Mouse (Mus musculus): ENCODE data around the gene Catsper3. TPM values are rescaled to one million over a fixed set of nuclear protein-coding genes. Genes with fewer than 3 reads are reported as not detected.

Catsper3 gene
- total and polyA plus RNA-seq, 3 experiments = not detected

DNA sequence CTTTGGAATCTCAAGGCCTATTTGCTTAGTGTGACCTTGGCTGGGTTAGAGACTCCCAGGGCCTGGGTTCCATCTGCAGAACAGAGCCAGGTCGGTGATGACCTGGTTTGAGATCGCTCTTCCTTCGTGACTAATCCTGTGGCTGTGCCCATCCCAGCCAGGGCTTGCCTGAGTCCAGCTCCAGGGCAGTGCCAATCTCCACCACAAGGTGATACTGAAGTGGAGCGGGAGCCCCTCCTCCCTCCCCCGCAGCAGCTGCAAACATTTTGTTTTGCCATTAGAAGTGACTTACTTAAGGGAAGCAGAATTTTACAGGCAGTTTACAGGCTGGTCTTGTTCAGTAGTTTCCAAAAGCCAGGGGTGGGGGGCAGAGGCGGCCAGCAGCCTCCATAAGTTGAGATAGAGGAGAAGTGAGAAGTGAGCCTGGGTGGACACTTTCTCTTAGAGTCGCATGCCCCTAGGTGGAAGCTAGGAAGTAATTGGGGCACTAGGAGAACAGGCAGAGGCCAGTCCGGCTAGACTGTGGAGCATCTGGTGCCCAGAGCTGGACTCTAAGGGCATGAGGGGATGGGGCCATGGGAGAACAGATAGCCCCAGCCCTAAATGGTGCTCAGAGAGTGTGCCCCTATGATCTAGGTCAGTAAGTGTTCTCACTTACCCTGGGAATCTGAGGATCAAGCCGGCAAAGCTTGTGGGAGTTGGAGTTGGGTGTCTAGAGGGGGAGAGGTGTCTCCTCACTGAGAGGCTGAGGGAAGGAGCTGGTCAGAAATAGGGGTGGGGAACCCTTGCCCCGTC, 40.0 kb downstream of the Catsper3 start:
- Histone ChIP-seq H3K4me3 (ENCODE audit: low read depth, low read length) (no peak overlapping the region), H3K9me3 (replicated peaks) (no peaks in the 10 kb centered on the region), H3K27me3 (ENCODE audit: insufficient read depth, low read length) (peaks cover 38% of the 10 kb centered on the region), H3K36me3 (replicated peaks) (no peaks in the 10 kb centered on the region), H3K4me1 (ENCODE audit: insufficient read depth, low read depth, low read length) (no peaks in the 10 kb centered on the region; the same call in 1 of the 2 replicates)
- TF ChIP-seq POLR2AphosphoS5 (IDR thresholded peaks at IDR 0.05; ENCODE audit: insufficient replicate concordance, low read depth, low read length) (no peak), GATA1 (IDR thresholded peaks at IDR 0.05; ENCODE audit: borderline replicate concordance, low read length) (no peak), GATA2 (IDR thresholded peaks at IDR 0.05; ENCODE audit: borderline replicate concordance, low read depth, low read length) (no peak), CTCF (IDR thresholded peaks at IDR 0.05; ENCODE audit: low read depth, low read length) (no peak), TAL1 (conservative IDR thresholded peaks at IDR 0.05; ENCODE audit: low read depth, low read length) (no peak)
- ATAC-seq (ENCODE audit: extremely low read depth, insufficient number of reproducible peaks, low FRiP score, poor library complexity, severe bottlenecking) (no peak), DNase-seq (ENCODE audit: low spot score) (no peak)

DNA sequence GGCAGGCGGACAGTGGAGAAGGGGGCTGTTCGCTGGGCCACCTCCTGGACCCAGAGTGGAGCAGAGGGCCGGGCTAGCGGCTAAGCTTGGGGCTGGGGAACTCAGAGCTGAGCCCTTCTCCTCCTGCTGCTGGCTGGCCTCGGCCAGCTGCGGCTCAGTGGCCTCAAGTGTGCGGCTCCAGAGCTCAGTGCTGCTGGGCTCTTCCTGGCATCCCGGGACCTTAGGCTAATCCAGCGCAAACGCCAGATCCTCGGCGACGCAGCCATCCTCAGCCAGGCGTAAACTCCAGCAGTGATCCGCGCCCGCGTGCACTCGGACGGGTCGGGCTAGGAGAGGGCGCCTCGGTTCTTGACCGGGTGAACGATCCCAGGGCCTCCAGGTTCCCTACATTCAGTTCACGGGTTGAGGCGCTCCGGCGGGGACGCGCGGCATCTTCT, 40.9 kb downstream of the Catsper3 start:
- no peak overlapping the region for H3K4me3 ChIP-seq (ENCODE audit: low read depth, low read length)
- no peaks in the 10 kb centered on the region; the same call in 1 of the 2 replicates for H3K9me3 ChIP-seq (replicated peaks)
- peaks cover 43% of the 10 kb centered on the region for H3K27me3 ChIP-seq (ENCODE audit: insufficient read depth, low read length)
- DNase-seq (ENCODE audit: low spot score) (no peak), ATAC-seq (ENCODE audit: extremely low read depth, insufficient number of reproducible peaks, low FRiP score, poor library complexity, severe bottlenecking) (no peak)
- TF ChIP-seq GATA1 (IDR thresholded peaks at IDR 0.05; ENCODE audit: borderline replicate concordance, low read length) = no peak
- no peaks in the 10 kb centered on the region for H3K36me3 ChIP-seq (replicated peaks)
- no peaks in the 10 kb centered on the region; the same call in 1 of the 2 replicates for H3K4me1 ChIP-seq (ENCODE audit: insufficient read depth, low read depth, low read length)

DNA sequence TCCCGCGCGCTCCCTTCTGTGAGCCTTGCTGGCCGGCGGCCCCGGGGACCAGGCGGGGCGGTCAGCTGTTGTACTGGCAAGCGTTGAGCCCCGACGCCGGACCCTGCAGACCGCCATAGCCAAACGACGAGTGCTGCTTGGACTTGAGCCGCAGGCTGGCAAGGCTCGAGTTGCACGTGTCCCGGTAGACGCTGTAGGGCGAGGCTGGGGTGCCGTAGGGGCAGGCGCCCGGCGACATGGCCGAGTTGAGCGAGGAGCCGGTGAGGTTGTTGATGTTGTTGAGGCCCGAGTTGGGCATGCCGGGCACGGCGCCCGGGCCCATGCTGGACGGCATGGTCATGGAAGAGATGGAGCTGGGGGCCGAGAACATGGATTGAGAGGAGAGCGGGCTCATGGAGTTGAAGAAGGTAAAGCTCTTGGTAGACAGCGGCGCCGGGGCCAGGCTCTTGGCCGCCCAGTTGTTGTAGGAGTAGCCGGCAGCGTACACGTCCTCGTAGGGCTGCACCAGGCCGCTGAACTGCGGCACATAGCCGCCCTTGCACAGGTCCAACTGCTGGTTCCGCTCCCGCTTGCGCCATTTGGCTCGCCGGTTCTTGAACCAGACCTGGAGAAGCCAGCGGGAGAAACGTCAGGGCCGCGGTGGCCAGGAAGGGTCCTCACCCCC, 41.8 kb downstream of the Catsper3 start:
- TF ChIP-seq POLR2AphosphoS5 (IDR thresholded peaks at IDR 0.05; ENCODE audit: insufficient replicate concordance, low read depth, low read length) (no peak), TAL1 (conservative IDR thresholded peaks at IDR 0.05; ENCODE audit: low read depth, low read length) (no peak), GATA1 (IDR thresholded peaks at IDR 0.05; ENCODE audit: borderline replicate concordance, low read length) (no peak), GATA2 (IDR thresholded peaks at IDR 0.05; ENCODE audit: borderline replicate concordance, low read depth, low read length) (no peak), CTCF (IDR thresholded peaks at IDR 0.05; ENCODE audit: low read depth, low read length) (no peak)
- no peaks in the 10 kb centered on the region; the same call in 1 of the 2 replicates for H3K9me3 ChIP-seq (replicated peaks)
- H3K36me3 ChIP-seq (replicated peaks) = no peaks in the 10 kb centered on the region
- peaks cover 52% of the 10 kb centered on the region for H3K27me3 ChIP-seq (ENCODE audit: insufficient read depth, low read length)
- no peak for ATAC-seq (ENCODE audit: extremely low read depth, insufficient number of reproducible peaks, low FRiP score, poor library complexity, severe bottlenecking)
- no peaks in the 10 kb centered on the region; the same call in 1 of the 2 replicates for H3K4me1 ChIP-seq (ENCODE audit: insufficient read depth, low read depth, low read length)
- no peak overlapping the region for H3K4me3 ChIP-seq (ENCODE audit: low read depth, low read length)
- DNase-seq (ENCODE audit: low spot score) = no peak

DNA sequence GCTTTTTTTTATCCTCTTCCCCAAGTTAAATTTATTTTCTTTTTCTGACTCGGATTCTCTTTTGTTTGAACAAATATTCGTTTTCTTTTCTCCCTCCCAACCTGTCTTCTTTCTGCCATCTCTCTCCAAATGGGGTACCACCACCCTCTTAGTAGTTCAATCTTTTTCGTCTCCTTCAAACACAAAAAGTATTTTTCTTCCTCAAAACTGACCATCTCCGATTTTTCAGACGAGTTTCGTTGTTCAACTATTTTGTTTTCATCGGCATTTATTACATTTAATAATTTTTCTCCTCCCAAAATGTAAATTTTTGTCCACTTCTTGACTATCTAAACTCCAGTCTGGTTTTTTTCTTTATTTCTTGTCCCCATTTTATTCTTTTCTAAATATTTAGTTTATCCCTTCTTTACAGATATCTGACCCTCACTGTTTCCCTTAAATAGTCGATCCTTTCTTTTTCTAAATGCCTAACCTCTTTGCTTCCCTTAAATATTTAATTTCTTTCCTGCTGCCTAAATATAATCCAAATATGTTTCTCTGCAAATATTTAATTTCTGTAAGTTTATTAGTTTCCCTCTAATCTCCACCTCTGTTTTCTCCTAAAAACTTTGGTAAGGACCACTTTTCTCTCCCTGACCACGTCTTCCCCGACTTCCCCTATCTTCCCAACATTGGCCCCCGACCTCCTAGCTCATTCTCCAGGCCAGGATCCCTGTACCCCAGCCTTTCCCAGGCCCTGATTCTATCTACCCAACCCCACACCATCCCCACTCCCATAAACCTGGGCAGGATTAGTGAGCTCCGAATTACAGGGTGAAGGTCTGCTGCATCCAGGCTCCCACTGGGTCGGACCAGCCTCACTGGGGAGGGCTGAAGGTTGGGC, 42.7 kb downstream of the Catsper3 start:
- TF ChIP-seq POLR2AphosphoS5 (IDR thresholded peaks at IDR 0.05; ENCODE audit: insufficient replicate concordance, low read depth, low read length) (no peak), TAL1 (conservative IDR thresholded peaks at IDR 0.05; ENCODE audit: low read depth, low read length) (no peak), GATA1 (IDR thresholded peaks at IDR 0.05; ENCODE audit: borderline replicate concordance, low read length) (no peak), GATA2 (IDR thresholded peaks at IDR 0.05; ENCODE audit: borderline replicate concordance, low read depth, low read length) (no peak), CTCF (IDR thresholded peaks at IDR 0.05; ENCODE audit: low read depth, low read length) (no peak)
- Histone ChIP-seq H3K4me3 (ENCODE audit: low read depth, low read length) (no peak overlapping the region), H3K4me1 (ENCODE audit: insufficient read depth, low read depth, low read length) (no peaks in the 10 kb centered on the region; the same call in 1 of the 2 replicates), H3K27me3 (ENCODE audit: insufficient read depth, low read length) (peaks cover 60% of the 10 kb centered on the region), H3K36me3 (replicated peaks) (no peaks in the 10 kb centered on the region), H3K9me3 (replicated peaks) (no peaks in the 10 kb centered on the region; the same call in 1 of the 2 replicates)
- DNase-seq (ENCODE audit: low spot score) = no peak
- ATAC-seq (ENCODE audit: extremely low read depth, insufficient number of reproducible peaks, low FRiP score, poor library complexity, severe bottlenecking) = no peak

DNA sequence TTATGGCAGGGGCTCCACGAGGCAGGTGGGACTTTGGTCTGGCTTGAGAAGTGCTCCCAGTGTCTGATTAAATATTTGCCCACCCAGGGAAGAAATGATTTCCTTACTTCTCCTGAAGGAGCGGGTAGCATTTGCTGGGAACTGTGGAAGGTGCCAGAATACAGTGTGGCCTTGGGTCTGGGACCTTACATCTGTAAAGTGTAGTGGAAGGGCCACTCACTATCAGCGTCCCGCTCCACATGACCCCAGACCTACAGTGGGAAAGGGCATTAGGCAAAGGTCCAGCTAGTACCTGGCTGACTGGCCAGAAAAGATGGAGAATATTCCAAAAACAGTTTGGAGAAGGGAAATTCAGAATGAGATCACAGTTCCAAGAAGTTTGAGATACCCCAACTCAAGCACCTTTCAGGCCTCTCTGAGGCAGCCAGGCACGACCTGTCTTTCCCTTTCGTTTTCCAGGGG, 43.3 kb downstream of the Catsper3 start:
- H3K27me3 ChIP-seq (ENCODE audit: insufficient read depth, low read length) = peaks cover 58% of the 10 kb centered on the region
- H3K9me3 ChIP-seq (replicated peaks) = no peaks in the 10 kb centered on the region; the same call in 1 of the 2 replicates
- no peaks in the 10 kb centered on the region; the same call in 1 of the 2 replicates for H3K4me1 ChIP-seq (ENCODE audit: insufficient read depth, low read depth, low read length)
- TF ChIP-seq GATA1 (IDR thresholded peaks at IDR 0.05; ENCODE audit: borderline replicate concordance, low read length) (no peak), CTCF (IDR thresholded peaks at IDR 0.05; ENCODE audit: low read depth, low read length) (no peak), TAL1 (conservative IDR thresholded peaks at IDR 0.05; ENCODE audit: low read depth, low read length) (no peak), GATA2 (IDR thresholded peaks at IDR 0.05; ENCODE audit: borderline replicate concordance, low read depth, low read length) (no peak), POLR2AphosphoS5 (IDR thresholded peaks at IDR 0.05; ENCODE audit: insufficient replicate concordance, low read depth, low read length) (no peak)
- no peak for DNase-seq (ENCODE audit: low spot score)
- no peak overlapping the region for H3K4me3 ChIP-seq (ENCODE audit: low read depth, low read length)
- no peaks in the 10 kb centered on the region for H3K36me3 ChIP-seq (replicated peaks)
- ATAC-seq (ENCODE audit: extremely low read depth, insufficient number of reproducible peaks, low FRiP score, poor library complexity, severe bottlenecking) = no peak
